Mouse (Mus musculus) ES-Bruce4 (cell line): ENCODE data around the gene Cnot2. TPM values are rescaled to one million over a fixed set of nuclear protein-coding genes. Genes with fewer than 3 reads are reported as not detected.

Source experiments
- H3K27ac ChIP-seq: 2 replicates; pipeline ENCODE4 v1.5.1; 2012; ENCODE audit warnings: low read length, inconsistent platforms; ENCODE audit not compliant: insufficient read depth
- H3K27me3 ChIP-seq: 2 replicates; pipeline ENCODE4 v1.6.1; 2012; ENCODE audit warnings: mild to moderate bottlenecking, low read length, inconsistent platforms; ENCODE audit not compliant: control insufficient read depth, poor library complexity, insufficient read depth, severe bottlenecking
- H3K36me3 ChIP-seq: 2 replicates; pipeline ENCODE4 v1.6.1; 2012; ENCODE audit warnings: inconsistent platforms, mild to moderate bottlenecking, low read length, moderate library complexity; ENCODE audit not compliant: control insufficient read depth, poor library complexity, insufficient read depth, severe bottlenecking
- H3K4me1 ChIP-seq: one replicate; pipeline ENCODE4 v1.8.1; 2011; ENCODE audit warnings: low read length; ENCODE audit not compliant: control insufficient read depth, insufficient read depth
- H3K4me3 ChIP-seq: 2 replicates; pipeline ENCODE4 v1.5.1; 2011; ENCODE audit warnings: low read depth, mild to moderate bottlenecking, low read length
- H3K9ac ChIP-seq: 2 replicates; pipeline ENCODE4 v1.6.1; 2012; ENCODE audit warnings: low read depth, mild to moderate bottlenecking, inconsistent platforms; ENCODE audit not compliant: poor library complexity, severe bottlenecking
- H3K9me3 ChIP-seq: replicated peaks from 2 replicates; pipeline ENCODE4 v1.6.1; 2012; ENCODE audit warnings: mild to moderate bottlenecking, low read length, inconsistent platforms; ENCODE audit not compliant: control insufficient read depth, poor library complexity, insufficient read depth, severe bottlenecking
- CTCF ChIP-seq: IDR thresholded peaks from one replicate; pipeline ENCODE4 v1.8.1; 2011; ENCODE audit warnings: low read depth, low read length
- EP300 ChIP-seq: IDR thresholded peaks from 2 replicates; pipeline ENCODE4 v1.6.1; 2011; ENCODE audit warnings: low read depth, low read length; ENCODE audit not compliant: insufficient read depth
- POLR2A ChIP-seq: IDR thresholded peaks from one replicate; pipeline ENCODE4 v1.8.1; 2011; ENCODE audit warnings: low read length; ENCODE audit not compliant: insufficient read depth
- polyA plus RNA-seq: library from polyadenylated mRNA; stranded (reverse); fragments of >200 nt; gene quantifications from 2 replicates; pipeline ENCODE4 v1.2.4, GENCODE M21; 2011; ENCODE audit warnings: low read depth; ENCODE audit not compliant: missing spikeins, insufficient read depth, insufficient read length

The Cnot2 gene
- polyA plus RNA-seq, 1 experiment: 126 TPM

DNA sequence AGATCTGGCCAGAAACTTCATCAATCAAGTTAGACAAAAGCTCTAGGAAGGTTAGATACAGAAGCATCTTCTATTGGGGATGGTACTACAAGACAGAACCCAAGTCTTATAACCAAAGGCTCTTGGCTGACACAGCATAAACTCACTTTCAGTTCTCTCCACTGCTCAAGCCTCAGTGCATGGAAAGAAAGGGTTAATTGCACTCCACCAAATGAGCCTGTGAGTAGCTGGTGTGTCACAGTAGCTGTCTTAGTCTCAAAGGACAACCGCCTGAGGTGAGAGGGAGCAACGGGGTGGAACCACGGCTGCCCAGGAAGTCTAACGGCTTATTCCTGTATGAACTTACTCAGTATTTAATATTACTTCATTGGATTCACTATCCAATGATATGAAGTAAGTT lies 33.4 kb downstream of the Cnot2 start:
- Histone ChIP-seq H3K4me1 (peaks cover 2% of the 10 kb centered on the region), H3K27me3 (no peaks in the 10 kb centered on the region), H3K36me3 (no peaks in the 10 kb centered on the region; the same call in 1 of the 2 replicates), H3K4me3 (no peak overlapping the region), H3K9ac (no peak overlapping the region), H3K9me3 (no peaks in the 10 kb centered on the region), H3K27ac (no peak overlapping the region)
- TF ChIP-seq CTCF: no peak

DNA sequence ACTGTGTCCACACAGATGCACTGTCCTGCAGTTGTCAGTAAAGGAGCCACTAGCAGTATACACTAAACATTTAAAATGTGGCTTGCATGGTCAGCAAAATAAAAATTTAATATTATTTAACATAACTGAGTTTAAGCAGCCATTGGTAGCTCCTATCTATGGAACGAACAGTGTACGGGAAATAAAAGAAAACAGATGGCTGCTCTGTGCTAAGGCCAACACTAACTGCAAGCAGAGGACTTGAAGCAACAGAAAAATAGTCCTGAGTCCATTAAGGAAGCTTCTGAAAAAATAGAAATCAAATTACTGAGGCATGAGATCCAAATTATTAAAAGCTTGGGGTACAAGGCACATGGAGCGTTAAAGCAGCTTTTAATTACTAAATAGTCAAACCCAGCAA lies 35.1 kb downstream of the Cnot2 start:
- H3K4me3 ChIP-seq: no peak overlapping the region
- no peaks in the 10 kb centered on the region; the same call in 1 of the 2 replicates for H3K36me3 ChIP-seq
- TF ChIP-seq EP300 (no peak), CTCF (no peak), POLR2A (no peak)
- H3K27ac ChIP-seq: no peak overlapping the region
- H3K27me3 ChIP-seq: no peaks in the 10 kb centered on the region
- H3K9ac ChIP-seq: no peak overlapping the region
- H3K4me1 ChIP-seq: peaks cover 2% of the 10 kb centered on the region
- no peaks in the 10 kb centered on the region for H3K9me3 ChIP-seq

DNA sequence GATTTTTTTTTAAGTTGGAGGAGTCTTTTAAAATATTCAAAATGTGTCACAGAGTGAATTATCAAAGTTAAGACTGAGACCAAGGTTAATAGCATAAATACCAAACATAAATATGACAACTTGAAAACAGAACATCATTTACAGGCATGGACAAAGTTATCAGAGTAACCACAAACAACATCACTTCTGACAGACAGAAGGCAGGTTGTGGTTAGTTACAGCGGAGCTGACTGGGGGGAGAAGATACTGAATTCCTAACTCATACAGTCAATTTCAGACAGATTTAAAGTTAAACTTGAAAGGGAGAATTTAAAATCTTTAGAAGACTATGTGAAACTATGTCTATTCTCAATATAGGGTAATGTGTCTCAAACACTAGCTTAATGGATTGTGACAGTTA lies 38.2 kb downstream of the Cnot2 start:
- Histone ChIP-seq H3K4me3 (no peak overlapping the region), H3K4me1 (peaks cover 2% of the 10 kb centered on the region), H3K27me3 (no peaks in the 10 kb centered on the region), H3K9ac (no peak overlapping the region), H3K36me3 (no peaks in the 10 kb centered on the region; the same call in 1 of the 2 replicates), H3K27ac (no peak overlapping the region), H3K9me3 (no peaks in the 10 kb centered on the region)
- TF ChIP-seq CTCF (no peak), EP300 (no peak), POLR2A (no peak)

DNA sequence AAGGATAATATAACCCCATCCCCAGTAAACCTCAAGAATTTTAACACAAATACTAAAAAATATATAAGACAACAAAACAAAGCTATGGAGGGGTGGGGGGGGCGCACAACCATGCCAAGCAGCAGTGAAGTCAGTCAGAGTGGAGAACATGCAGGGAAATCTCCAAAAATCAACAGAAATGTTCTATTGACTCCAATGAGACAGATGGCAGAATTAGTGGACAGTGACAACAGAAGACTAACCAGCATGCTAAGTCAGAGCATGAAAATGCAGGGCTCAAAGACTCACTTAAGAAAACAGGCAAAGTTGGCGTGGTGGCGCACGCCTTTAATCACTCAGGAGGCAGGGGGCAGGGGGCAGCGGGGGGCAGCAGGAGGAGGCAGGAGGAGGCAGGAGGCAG lies 40.6 kb downstream of the Cnot2 start:
- TF ChIP-seq EP300 (no peak), POLR2A (no peak), CTCF (no peak)
- H3K9me3 ChIP-seq: no peaks in the 10 kb centered on the region
- no peaks in the 10 kb centered on the region for H3K27me3 ChIP-seq
- no peak overlapping the region for H3K27ac ChIP-seq
- H3K4me3 ChIP-seq: no peak overlapping the region
- H3K4me1 ChIP-seq: no peaks in the 10 kb centered on the region
- H3K9ac ChIP-seq: no peak overlapping the region
- no peaks in the 10 kb centered on the region for H3K36me3 ChIP-seq

DNA sequence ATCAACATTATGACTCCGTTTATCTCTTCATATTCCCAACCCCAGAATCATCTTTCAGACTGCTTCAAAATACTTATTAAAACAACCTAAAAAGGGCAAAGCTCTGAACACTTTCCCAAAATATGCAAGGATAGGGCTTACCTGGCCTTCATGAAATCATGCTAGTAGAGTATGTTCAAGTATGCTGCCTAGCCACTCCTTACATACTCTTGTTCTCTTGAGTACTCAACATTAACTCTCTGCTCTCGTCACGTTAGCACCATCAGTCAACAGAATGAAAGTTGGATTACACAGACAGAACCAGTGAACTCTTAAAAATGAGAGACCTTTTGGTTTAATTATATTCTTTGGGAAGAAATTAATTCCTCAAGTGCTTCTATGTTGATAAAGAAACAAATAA lies 43.8 kb downstream of the Cnot2 start:
- Histone ChIP-seq H3K4me3 (no peak overlapping the region), H3K27me3 (no peaks in the 10 kb centered on the region), H3K27ac (no peak overlapping the region), H3K4me1 (no peaks in the 10 kb centered on the region), H3K9ac (no peak overlapping the region), H3K9me3 (no peaks in the 10 kb centered on the region), H3K36me3 (no peaks in the 10 kb centered on the region)
- TF ChIP-seq EP300 (no peak), CTCF (no peak), POLR2A (no peak)

DNA sequence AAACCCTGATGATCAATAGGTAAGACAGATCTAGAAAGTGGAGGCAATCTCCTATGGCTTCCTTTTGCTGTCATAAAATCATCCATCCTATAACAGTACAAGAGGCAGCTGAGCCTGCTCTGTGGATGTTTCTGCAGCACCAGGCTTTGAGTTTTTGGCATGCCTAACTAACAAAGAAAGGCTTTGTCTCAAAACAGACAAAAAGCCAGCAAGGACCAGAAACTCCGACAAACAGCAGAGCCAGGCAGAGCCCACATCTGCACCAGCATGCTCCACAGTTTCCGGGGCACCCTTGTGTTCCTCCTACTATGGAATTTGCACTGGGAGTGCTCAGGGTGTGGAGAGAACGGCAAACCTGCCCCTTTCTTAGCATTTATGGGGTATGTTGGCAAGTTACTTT lies 47.0 kb downstream of the Cnot2 start:
- Histone ChIP-seq H3K27ac (no peak overlapping the region), H3K4me3 (no peak overlapping the region), H3K9me3 (no peaks in the 10 kb centered on the region), H3K36me3 (no peaks in the 10 kb centered on the region), H3K27me3 (no peaks in the 10 kb centered on the region), H3K9ac (no peak overlapping the region), H3K4me1 (no peaks in the 10 kb centered on the region)
- TF ChIP-seq CTCF: no peak
- TF ChIP-seq POLR2A: no peak
- TF ChIP-seq EP300: no peak
